Mouse (Mus musculus) thymus, adult 2 months (tissue): ENCODE data around the gene Btaf1. TPM values are rescaled to one million over a fixed set of nuclear protein-coding genes. Genes with fewer than 3 reads are reported as not detected.
A peak's percentile ranks its signal among the peaks of the same experiment; 100 is the strongest.

ENCODE experiments used
- DNase-seq: peaks from one replicate; pipeline ENCODE4 v3.0.0; 2021
- H3K27ac ChIP-seq: fragments of 200-500 bp; 2 replicates; pipeline ENCODE4 v1.5.1; 2012; ENCODE audit warnings: low read length, control low read depth; ENCODE audit not compliant: control insufficient read depth, insufficient read depth
- H3K27me3 ChIP-seq: fragments of 200-500 bp; 2 replicates; pipeline ENCODE4 v1.6.1; 2012; ENCODE audit warnings: mild to moderate bottlenecking, low read length, moderate library complexity, mixed read lengths; ENCODE audit not compliant: control insufficient read depth, insufficient read depth
- H3K36me3 ChIP-seq: fragments of 200-500 bp; 2 replicates; pipeline ENCODE4 v1.6.1; 2012; ENCODE audit warnings: mild to moderate bottlenecking, low read length, moderate library complexity; ENCODE audit not compliant: control insufficient read depth, insufficient read depth
- H3K4me1 ChIP-seq: fragments of 200-500 bp; replicated peaks from 2 replicates; pipeline ENCODE4 v1.6.1; 2012; ENCODE audit warnings: low read length; ENCODE audit not compliant: control insufficient read depth, insufficient read depth
- H3K4me3 ChIP-seq: fragments of 200-500 bp; 2 replicates; pipeline ENCODE4 v1.5.1; 2012; ENCODE audit warnings: mild to moderate bottlenecking, low read length, control low read depth, moderate library complexity; ENCODE audit not compliant: control insufficient read depth, insufficient read depth
- CTCF ChIP-seq: fragments of 200-500 bp; IDR thresholded peaks from 2 replicates; pipeline ENCODE4 v1.5.1; 2012; ENCODE audit warnings: mild to moderate bottlenecking, control low read depth, low read length, moderate library complexity, borderline replicate concordance; ENCODE audit not compliant: control insufficient read depth, poor library complexity, insufficient read depth; ENCODE audit errors: extremely low read depth
- POLR2A ChIP-seq: fragments of 200-500 bp; IDR thresholded peaks from 2 replicates; pipeline ENCODE4 v1.6.1; 2012; ENCODE audit warnings: mild to moderate bottlenecking, low read length, control low read depth, moderate library complexity; ENCODE audit not compliant: control insufficient read depth, poor library complexity, insufficient read depth; ENCODE audit errors: extremely low read depth
- WGBS: fragments of 180-500 bp; shearing (Covaris S2); methylation state at CpG from one replicate; pipeline ENCODE4 v1.1.7; 2018; 5-methylcytosine and 5-hydroxymethylcytosine counted together
- polyA plus RNA-seq: library from polyadenylated mRNA; depleted of rRNA; stranded (reverse); fragments of >200 nt; gene quantifications from 2 replicates; pipeline ENCODE4 v1.2.3, GENCODE M21; 2012

The Btaf1 gene
- polyA plus RNA-seq, 1 experiment = 9.0 TPM

DNA sequence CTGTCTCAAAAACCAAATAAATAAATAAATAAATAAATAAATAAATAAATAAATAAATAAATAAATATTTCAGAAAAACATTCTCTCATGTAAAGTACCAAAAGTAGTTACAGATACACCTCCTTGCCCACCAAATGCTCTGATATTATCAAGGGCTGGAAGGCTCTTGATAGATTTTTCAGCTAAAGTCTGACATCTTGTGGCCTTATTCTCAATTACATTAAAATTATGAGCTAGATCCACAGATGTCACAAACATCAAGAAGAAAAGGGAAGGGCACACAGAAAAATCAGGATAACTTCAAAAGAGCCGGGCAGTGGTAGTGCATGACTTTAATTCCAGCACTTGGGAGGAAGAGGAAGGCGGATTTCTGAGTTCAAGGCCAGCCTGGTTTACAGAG lies 3.9 kb upstream of the Btaf1 start:
- DNase-seq = no peak
- H3K27ac ChIP-seq = no peak overlapping the region
- no peaks in the 10 kb centered on the region; the same call in 1 of the 2 replicates for H3K27me3 ChIP-seq
- WGBS = 18% methylated on average over 2 of the region's 2 CpGs
- H3K36me3 ChIP-seq = no peaks in the 10 kb centered on the region
- TF ChIP-seq POLR2A = no peak
- TF ChIP-seq CTCF = no peak
- peaks cover 7% of the 10 kb centered on the region; the same call in 1 of the 2 replicates for H3K4me1 ChIP-seq
- no peak overlapping the region for H3K4me3 ChIP-seq

DNA sequence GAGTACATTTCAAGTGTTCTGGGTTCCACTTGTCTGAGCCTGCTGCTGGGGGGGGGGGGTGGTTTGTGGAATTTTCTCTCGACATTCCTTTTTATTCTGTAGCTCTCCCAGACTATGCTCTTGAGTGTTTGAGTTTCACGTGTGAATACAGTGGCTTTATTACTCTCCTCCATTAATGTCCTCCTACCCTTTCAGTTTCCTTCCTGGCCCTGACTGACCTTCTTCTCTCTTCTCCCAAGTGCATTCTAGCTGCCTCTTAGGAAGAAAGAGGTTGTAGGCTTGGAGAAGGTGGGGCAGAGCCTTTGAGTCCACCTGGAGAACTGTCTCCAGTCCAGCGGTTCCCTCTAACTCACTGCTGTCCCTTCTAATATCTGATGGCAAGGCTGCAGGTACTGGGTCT lies 2.9 kb upstream of the Btaf1 start:
- no peak for DNase-seq
- Histone ChIP-seq H3K4me3 (no peak overlapping the region), H3K36me3 (no peaks in the 10 kb centered on the region), H3K4me1 (peaks cover 7% of the 10 kb centered on the region; the same call in 1 of the 2 replicates), H3K27ac (no peak overlapping the region), H3K27me3 (no peaks in the 10 kb centered on the region; the same call in 1 of the 2 replicates)
- WGBS = 88% methylated on average over 3 of the region's 3 CpGs
- TF ChIP-seq POLR2A (no peak), CTCF (no peak)

DNA sequence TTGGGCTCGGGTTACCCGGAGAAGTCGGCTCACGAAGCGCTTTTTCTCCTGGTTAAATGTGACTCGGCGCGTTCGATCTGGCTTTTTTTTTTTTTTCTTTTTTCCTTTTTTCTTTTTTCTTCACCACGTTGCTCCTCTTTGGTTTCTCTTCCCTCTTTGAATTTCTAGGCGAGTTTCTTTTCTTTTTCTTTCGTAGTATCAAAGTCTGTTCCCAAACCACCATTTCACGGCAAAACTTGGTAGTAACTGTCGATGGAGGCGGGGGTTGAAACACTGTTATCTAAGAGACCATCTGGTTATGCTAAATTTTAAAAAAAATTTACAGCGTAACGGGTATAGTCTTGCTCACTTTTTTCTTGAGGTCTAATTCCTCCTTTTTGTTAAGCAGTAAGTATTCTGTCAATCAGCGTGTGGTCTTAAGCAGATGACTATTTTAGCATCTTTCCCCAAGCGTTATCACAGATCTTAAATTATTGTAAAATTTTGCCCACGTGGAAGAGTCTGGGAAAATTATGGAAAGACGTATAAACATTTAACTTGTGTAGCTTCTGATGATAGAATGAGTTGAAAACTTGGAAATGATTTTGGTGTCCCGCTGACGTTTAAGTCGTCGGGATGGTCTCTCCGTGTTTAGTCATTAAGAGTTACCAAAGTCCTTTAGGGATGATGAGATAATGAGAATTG lies 816 bp downstream of the Btaf1 start:
- TF ChIP-seq POLR2A (no peak), CTCF (no peak)
- Histone ChIP-seq H3K27me3 (no peaks in the 10 kb centered on the region), H3K36me3 (no peaks in the 10 kb centered on the region), H3K27ac (peak overlapping the region; percentile 3; the same call in 1 of the 2 replicates), H3K4me1 (0 out of 2 replicates have a peak, but pooled peaks cover 3% of the 10 kb centered on the region), H3K4me3 (peak overlapping the region; percentile 92)
- 1% methylated on average over 26 of the region's 26 CpGs for WGBS
- DNase-seq = no peak

DNA sequence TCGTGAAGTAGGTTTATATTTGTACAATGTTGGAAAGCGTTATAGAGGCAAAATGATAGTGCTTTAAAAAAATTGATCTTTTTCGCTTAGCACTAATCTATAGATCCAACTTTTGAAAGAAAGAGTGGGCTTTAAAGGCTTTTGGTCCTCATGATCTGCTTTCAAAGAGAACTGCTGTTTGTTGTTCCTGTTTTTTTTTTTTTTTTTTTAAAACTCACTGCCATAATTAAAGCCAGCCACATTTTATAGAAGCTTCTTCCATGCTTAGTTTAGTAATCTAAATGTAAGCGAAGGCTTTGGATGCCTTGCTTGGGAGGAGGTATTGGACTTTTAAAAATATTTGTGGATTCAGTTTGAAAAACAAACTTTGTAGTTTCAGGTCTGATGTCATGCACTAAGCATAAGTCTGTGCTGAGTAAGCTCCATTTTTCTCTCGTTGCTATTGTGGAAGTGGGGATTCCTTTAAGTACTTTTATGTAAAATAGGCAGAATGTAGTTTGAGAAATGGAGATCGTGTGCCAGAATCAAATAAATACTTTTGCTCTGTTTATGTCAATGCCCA lies 2.0 kb downstream of the Btaf1 start:
- Histone ChIP-seq H3K4me1 (0 out of 2 replicates have a peak, but pooled peaks cover 3% of the 10 kb centered on the region), H3K36me3 (no peaks in the 10 kb centered on the region), H3K4me3 (no peak overlapping the region), H3K27me3 (no peaks in the 10 kb centered on the region), H3K27ac (no peak overlapping the region)
- DNase-seq = no peak
- TF ChIP-seq POLR2A = no peak
- TF ChIP-seq CTCF = no peak
- WGBS = 75% methylated on average over 6 of the region's 6 CpGs

DNA sequence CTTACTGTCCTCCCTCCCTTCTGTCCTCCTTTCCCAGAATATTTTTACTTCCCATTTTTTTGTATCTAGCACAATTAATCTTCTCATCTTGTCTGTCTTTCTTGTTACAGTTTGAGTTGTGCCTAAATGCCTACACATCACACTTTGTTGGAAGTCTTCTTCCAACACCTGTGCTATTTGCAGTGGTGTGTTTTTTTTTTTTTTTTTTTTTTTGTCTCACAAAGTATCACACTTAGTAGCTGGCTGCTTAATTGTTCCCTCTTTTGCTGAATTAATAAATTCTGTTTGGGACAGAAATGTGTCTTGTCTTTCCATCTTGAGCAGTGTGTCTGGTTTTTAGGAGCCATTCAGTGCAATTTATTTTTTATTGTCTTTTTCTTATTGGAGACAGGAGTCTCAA lies 3.9 kb downstream of the Btaf1 start:
- no peak for DNase-seq
- Histone ChIP-seq H3K4me1 (0 out of 2 replicates have a peak, but pooled peaks cover 3% of the 10 kb centered on the region), H3K4me3 (no peak overlapping the region), H3K36me3 (no peaks in the 10 kb centered on the region), H3K27me3 (no peaks in the 10 kb centered on the region), H3K27ac (no peak overlapping the region)
- no peak for TF ChIP-seq CTCF
- TF ChIP-seq POLR2A = no peak

DNA sequence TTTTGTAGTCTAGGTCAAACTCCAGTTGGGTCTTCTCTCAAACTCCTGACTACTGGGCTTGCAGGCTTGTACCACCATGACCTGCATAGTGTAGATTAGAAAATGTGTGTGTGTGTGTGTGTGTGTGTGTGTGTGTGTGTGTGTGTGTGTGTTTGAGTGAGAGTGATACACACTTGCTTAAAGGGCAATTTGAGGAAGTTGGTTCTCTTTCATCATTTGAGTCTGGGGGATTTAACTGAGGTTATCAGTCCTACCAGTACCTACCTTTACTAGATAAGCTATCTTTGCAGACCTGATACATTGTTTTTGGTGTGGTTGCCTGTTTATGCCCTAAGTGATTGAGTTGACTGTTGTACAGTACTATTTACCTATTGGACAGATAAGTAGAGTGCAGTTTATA lies 6.2 kb downstream of the Btaf1 start:
- Histone ChIP-seq H3K27ac (no peak overlapping the region), H3K36me3 (no peaks in the 10 kb centered on the region), H3K27me3 (no peaks in the 10 kb centered on the region), H3K4me1 (no peaks in the 10 kb centered on the region), H3K4me3 (no peak overlapping the region)
- TF ChIP-seq POLR2A = no peak
- TF ChIP-seq CTCF = no peak
- no peak for DNase-seq

DNA sequence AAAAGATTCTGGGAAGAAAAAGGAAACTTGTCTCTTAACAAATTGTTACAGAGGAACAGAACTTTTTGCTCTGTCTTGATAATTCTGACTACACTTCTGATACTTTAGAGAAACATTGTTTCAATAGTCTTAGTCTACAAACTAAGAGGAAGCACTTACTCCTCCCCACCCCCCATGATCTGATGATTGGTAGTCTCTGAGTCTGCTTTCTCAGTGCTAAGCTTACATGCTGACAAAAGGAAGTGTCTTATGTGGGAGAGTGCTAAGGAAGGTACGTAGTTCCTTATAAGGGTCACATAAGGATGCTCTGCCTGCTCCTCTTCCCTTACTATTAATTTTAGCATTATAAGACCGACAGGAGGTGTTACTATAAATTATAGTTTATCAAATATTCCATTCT lies 6.7 kb downstream of the Btaf1 start:
- H3K4me1 ChIP-seq = no peaks in the 10 kb centered on the region
- WGBS = 29% methylated on average over 2 of the region's 2 CpGs
- no peak overlapping the region for H3K27ac ChIP-seq
- no peak overlapping the region for H3K4me3 ChIP-seq
- H3K36me3 ChIP-seq = no peaks in the 10 kb centered on the region
- DNase-seq = peak; percentile 3
- no peaks in the 10 kb centered on the region for H3K27me3 ChIP-seq
- TF ChIP-seq POLR2A = no peak
- TF ChIP-seq CTCF = no peak
